Mouse (Mus musculus): ENCODE measurements at regions not wholly inside any gene's neighbourhood (a gene's known extent, or its start where the extent isn't known, plus 50 kb on each side); places are given as distances from the start of the nearest gene placed in this dataset.

DNA sequence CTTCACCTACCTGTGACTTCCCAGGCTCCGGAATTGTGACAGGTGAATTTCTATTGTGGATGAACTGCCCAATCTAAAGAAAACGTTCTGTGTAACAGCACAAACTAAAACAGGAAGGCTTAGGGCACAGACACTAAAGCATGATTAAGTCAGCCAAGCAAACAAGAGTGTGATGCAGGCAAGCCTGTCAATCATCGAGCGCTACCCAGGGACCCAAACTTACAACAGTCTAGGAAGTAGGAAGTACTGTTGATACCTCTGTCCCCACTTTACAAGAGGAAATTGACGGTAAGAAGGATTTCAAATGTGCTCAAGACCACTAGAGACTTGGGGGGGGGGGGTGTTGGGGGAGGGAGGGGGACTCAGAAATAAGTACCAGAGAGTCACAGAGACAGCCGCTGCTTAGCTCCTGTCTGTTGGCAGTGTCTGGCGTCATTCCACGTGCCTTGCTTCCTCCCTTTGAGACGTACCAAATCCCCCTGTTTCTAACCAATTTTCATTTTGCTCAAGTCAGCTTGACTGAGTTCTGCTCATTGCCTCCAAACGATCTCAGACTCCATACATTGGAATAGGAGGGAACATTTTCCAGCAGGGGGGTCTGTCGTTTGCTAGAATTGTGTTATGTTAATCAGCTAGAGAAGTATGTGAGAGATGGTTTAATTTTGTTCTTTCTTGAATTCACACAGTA lies 106.7 kb downstream of the Bdh1 start:
- no peak for ATAC-seq (ENCODE audit: insufficient read depth, low read depth)
- no peaks in the 10 kb centered on the region for H3K9me3 ChIP-seq (replicated peaks; ENCODE audit: control insufficient read depth, low read length)
- H3K4me3 ChIP-seq (ENCODE audit: low read depth, low read length) = no peak overlapping the region
- no peak overlapping the region for H3K27ac ChIP-seq (ENCODE audit: low read depth)
- H3K9ac ChIP-seq (replicated peaks; ENCODE audit: low read depth, low read length) = no peak overlapping the region
- H3K4me2 ChIP-seq (ENCODE audit: low read depth, low read length) = no peak overlapping the region
- no peaks in the 10 kb centered on the region for H3K27me3 ChIP-seq (ENCODE audit: control insufficient read depth, insufficient read depth, low read length)
- H3K36me3 ChIP-seq (replicated peaks; ENCODE audit: control insufficient read depth, insufficient read depth, low read length) = no peaks in the 10 kb centered on the region
- no peak for DNase-seq (ENCODE audit: low spot score)
- H3K4me1 ChIP-seq (ENCODE audit: control insufficient read depth, insufficient read depth) = no peaks in the 10 kb centered on the region
- TF ChIP-seq EP300 (IDR thresholded peaks at IDR 0.05; ENCODE audit: low read depth) = no peak
- TF ChIP-seq CTCF (IDR thresholded peaks at IDR 0.05; ENCODE audit: low read depth) = no peak
- WGBS = 63% methylated on average over 11 of the region's 11 CpGs

DNA sequence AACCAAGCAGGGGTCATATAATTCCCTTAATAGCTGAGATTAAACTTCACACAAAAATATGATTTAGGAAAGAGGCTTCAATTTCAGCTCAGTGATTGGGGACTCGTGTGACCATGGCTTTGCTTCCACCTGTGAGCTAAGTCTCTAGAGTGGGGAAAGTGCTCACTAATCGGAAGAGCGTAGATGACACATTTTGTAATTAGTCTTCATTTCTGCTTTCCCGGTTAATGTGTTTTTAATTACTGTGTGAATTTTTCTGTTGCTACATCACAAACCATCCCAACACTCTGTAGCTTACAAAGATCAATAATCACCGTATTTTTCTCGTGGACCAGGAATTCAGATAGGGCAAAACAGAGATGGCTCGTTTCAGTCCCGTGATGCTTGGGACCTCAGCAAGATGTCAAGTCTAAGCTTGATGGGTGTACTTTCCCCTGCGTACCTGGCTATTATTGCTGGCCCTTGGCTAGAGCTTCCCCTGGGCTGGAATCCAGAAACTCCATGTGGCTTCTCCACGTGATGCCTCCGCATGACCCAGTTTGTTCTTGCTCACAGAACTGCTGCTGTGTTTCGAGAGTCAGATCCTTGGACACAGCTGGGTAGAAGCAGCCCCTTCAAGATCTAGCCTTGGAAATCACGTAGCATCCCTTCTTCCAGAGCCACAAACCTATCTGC lies 107.3 kb downstream of the Bdh1 start:
- Histone ChIP-seq H3K27ac (ENCODE audit: low read depth) (no peak overlapping the region), H3K27me3 (ENCODE audit: control insufficient read depth, insufficient read depth, low read length) (no peaks in the 10 kb centered on the region), H3K9ac (replicated peaks; ENCODE audit: low read depth, low read length) (no peak overlapping the region), H3K4me2 (ENCODE audit: low read depth, low read length) (no peak overlapping the region), H3K36me3 (replicated peaks; ENCODE audit: control insufficient read depth, insufficient read depth, low read length) (no peaks in the 10 kb centered on the region), H3K4me3 (ENCODE audit: low read depth, low read length) (no peak overlapping the region), H3K4me1 (ENCODE audit: control insufficient read depth, insufficient read depth) (no peaks in the 10 kb centered on the region), H3K9me3 (replicated peaks; ENCODE audit: control insufficient read depth, low read length) (no peaks in the 10 kb centered on the region)
- DNase-seq (ENCODE audit: low spot score) = no peak
- WGBS = 77% methylated on average over 13 of the region's 13 CpGs
- no peak for ATAC-seq (ENCODE audit: insufficient read depth, low read depth)
- TF ChIP-seq EP300 (IDR thresholded peaks at IDR 0.05; ENCODE audit: low read depth) = no peak
- TF ChIP-seq CTCF (IDR thresholded peaks at IDR 0.05; ENCODE audit: low read depth) = no peak

DNA sequence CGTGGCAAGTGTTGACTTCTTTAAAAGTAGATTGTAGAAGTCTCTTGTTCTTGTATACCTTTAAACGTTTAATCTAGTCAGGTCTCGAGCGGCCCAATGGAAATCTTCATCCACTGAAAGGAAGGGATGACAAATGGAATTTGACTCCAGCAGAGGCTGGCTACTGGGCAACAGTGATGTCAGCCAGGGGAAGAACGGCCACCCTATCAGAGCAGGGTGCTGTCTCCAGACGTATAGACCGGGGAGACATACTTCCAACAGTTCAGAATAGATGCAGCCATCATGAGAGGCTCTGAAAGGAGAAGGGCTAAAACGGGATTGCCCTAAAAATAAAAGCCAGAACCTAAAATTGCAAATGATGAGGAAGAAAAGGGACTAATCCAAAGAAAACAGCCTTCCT lies 108.0 kb downstream of the Bdh1 start:
- no peaks in the 10 kb centered on the region for H3K36me3 ChIP-seq (replicated peaks; ENCODE audit: control insufficient read depth, insufficient read depth, low read length)
- ATAC-seq (ENCODE audit: insufficient read depth, low read depth) = no peak
- no peaks in the 10 kb centered on the region for H3K27me3 ChIP-seq (ENCODE audit: control insufficient read depth, insufficient read depth, low read length)
- no peaks in the 10 kb centered on the region for H3K4me1 ChIP-seq (ENCODE audit: control insufficient read depth, insufficient read depth)
- H3K4me3 ChIP-seq (ENCODE audit: low read depth, low read length) = no peak overlapping the region
- no peak overlapping the region for H3K9ac ChIP-seq (replicated peaks; ENCODE audit: low read depth, low read length)
- H3K9me3 ChIP-seq (replicated peaks; ENCODE audit: control insufficient read depth, low read length) = no peaks in the 10 kb centered on the region
- DNase-seq (ENCODE audit: low spot score) = no peak
- no peak for TF ChIP-seq CTCF (IDR thresholded peaks at IDR 0.05; ENCODE audit: low read depth)
- TF ChIP-seq EP300 (IDR thresholded peaks at IDR 0.05; ENCODE audit: low read depth) = no peak
- H3K4me2 ChIP-seq (ENCODE audit: low read depth, low read length) = no peak overlapping the region
- H3K27ac ChIP-seq (ENCODE audit: low read depth) = no peak overlapping the region
- 74% methylated on average over 8 of the region's 8 CpGs for WGBS

DNA sequence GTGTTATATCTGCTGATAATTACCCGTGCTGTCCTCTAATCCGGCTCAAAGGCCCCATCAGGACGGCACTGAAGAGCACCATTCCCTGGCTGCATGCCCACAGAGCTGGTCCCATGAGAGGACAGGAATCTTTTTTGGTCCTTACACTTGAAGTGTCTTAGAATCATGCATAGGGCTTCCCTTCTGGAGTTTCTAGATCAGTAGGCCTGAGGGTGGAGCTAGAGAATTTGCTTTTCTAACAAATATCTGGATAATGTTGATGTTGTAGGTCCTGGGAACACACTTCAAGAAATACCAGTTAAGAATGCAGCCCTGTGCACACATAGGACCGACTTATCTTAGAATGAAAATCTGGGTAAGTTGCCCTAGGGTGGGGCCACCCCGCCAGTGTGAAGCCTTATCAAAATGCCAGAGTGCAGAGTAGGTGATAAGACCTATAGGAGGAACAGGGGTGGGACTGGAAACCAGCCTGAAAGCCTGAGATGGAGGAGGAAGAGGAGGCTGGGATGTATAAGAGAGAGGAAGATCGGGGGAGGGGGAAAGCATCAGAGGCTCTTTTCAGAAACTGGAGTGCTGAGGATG lies 111.2 kb downstream of the Bdh1 start:
- Histone ChIP-seq H3K9me3 (replicated peaks; ENCODE audit: control insufficient read depth, low read length) (no peaks in the 10 kb centered on the region), H3K27me3 (ENCODE audit: control insufficient read depth, insufficient read depth, low read length) (no peaks in the 10 kb centered on the region), H3K36me3 (replicated peaks; ENCODE audit: control insufficient read depth, insufficient read depth, low read length) (no peaks in the 10 kb centered on the region), H3K4me3 (ENCODE audit: low read depth, low read length) (no peak overlapping the region), H3K4me2 (ENCODE audit: low read depth, low read length) (no peak overlapping the region), H3K4me1 (ENCODE audit: control insufficient read depth, insufficient read depth) (no peaks in the 10 kb centered on the region), H3K27ac (ENCODE audit: low read depth) (no peak overlapping the region), H3K9ac (replicated peaks; ENCODE audit: low read depth, low read length) (no peak overlapping the region)
- peak; percentile 15 for DNase-seq (ENCODE audit: low spot score)
- no peak for TF ChIP-seq CTCF (IDR thresholded peaks at IDR 0.05; ENCODE audit: low read depth)
- 16% methylated on average over 6 of the region's 6 CpGs for WGBS
- ATAC-seq (ENCODE audit: insufficient read depth, low read depth) = no peak

DNA sequence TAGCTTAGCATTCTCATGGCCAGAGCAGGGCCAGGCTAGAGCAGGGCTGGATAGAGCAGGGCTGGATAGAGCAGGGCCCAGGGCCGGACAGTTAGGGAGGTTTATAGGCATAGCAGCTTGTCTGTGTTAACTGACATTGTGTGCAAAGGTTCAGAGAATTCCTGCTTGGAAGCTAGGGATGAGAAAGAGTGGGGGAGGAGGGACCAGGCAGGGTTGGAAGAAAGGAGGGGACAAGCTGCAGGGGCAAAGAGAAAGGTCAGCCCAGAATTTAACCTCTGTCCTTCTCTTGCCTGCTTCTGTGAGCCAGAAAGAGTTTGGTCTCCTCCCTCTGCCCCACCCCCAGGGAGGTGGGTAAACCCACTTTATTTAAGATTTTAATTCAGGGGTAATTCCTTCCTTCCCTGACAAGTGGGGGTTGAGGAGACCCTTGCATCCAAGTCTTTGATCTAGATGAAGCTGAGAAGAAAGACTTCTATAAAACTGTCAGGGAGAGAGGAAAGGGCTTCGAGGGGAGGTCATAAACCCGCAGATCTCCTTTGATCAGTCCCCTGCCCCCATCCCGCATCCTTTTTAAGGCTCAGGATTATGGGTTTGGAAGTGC lies 112.9 kb downstream of the Bdh1 start:
- Histone ChIP-seq H3K4me1 (ENCODE audit: control insufficient read depth, insufficient read depth) (no peaks in the 10 kb centered on the region), H3K36me3 (replicated peaks; ENCODE audit: control insufficient read depth, insufficient read depth, low read length) (no peaks in the 10 kb centered on the region), H3K9me3 (replicated peaks; ENCODE audit: control insufficient read depth, low read length) (no peaks in the 10 kb centered on the region), H3K4me3 (ENCODE audit: low read depth, low read length) (no peak overlapping the region), H3K27ac (ENCODE audit: low read depth) (no peak overlapping the region), H3K9ac (replicated peaks; ENCODE audit: low read depth, low read length) (no peak overlapping the region), H3K4me2 (ENCODE audit: low read depth, low read length) (no peak overlapping the region), H3K27me3 (ENCODE audit: control insufficient read depth, insufficient read depth, low read length) (no peaks in the 10 kb centered on the region)
- DNase-seq (ENCODE audit: low spot score) (no peak), ATAC-seq (ENCODE audit: insufficient read depth, low read depth) (no peak)
- no peak for TF ChIP-seq EP300 (IDR thresholded peaks at IDR 0.05; ENCODE audit: low read depth)
- TF ChIP-seq CTCF (IDR thresholded peaks at IDR 0.05; ENCODE audit: low read depth) = no peak
- WGBS = 65% methylated on average over 4 of the region's 4 CpGs

Measured in heart, postnatal 0 days (tissue).